Mouse (Mus musculus): ENCODE results near the gene Zranb1.

The Zranb1 gene

DNA sequence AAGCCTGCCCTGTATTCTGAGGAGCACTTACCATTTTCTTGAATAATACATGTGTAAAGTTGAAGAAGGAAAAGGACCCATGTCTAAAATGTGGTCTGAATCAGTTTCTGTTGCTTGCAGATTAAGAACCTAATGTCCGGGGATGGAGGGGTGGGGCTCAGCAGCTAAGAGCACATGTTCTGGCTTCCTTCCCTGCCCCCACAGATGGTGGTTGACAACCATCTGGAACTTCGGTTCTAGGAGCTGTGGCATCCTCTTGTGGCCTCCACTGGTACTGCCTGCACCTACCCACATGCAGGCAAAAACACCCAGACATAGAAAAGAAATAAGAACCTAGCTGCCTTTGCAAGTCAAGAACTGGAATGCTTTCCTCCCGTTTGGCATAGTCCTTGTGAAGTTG, 72.5 kb downstream of the Zranb1 start:
- DNase-seq, result peak; percentile 93 to 96

DNA sequence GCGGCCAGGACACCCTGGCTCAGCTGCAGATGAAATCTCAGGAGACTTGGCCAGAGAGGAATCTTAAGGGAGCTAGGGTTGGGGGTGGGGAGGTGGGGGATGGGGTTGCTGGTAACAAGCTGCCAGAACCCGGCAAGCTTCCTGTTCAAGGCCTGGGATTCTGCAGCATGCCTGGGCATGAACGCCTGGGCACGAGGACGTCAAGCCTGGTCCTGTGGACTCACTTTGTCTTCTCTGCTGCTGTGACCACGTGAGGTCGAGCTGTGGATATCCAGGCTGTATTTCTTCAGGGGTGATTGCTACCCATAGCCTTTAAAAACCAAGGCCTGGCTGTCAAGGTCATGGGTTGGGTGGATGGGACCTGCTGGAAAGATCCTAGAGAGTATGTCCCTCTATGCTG, 74.8 kb downstream of the Zranb1 start:
- no peak for DNase-seq

DNA sequence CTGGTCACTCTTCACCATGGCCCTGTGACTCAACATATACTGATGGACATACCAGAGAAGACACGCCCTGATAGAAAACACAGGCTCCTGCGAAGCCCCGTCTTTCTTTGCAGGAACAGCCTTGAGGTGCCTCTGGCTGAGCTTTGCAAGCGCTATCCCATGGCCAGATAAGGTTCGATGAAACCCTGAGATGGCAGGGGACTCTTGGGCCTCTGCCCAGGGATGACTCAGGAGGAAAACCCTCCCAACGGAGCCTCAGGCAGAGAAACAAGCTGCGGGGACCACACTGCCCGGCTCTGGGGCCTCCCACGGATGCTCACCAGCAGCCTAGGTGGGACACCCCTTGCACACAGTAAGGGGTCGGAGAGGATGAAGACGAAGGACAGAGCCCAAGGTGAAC, 76.4 kb downstream of the Zranb1 start:
- DNase-seq, result peak; percentile 61 to 70

DNA sequence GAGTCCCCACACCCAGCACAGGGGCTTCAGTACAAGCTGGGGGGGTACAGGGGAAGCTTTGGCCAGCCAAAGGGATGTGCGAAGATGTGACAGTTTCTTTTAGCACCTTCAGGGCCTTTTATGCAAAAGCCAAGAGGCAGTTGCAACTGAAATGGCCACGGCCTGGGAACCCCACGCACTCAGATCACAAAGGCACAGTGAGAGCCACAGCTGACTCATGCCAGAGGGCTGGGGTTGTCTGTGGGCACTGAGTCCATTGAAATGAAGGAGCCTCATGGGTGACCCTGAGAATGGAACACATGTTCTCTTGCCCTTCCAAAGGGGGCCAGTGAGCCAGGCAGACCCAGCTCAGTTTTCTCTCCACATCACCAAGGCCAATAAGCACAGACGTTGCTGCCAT, 77.7 kb downstream of the Zranb1 start:
- no peak for DNase-seq

DNA sequence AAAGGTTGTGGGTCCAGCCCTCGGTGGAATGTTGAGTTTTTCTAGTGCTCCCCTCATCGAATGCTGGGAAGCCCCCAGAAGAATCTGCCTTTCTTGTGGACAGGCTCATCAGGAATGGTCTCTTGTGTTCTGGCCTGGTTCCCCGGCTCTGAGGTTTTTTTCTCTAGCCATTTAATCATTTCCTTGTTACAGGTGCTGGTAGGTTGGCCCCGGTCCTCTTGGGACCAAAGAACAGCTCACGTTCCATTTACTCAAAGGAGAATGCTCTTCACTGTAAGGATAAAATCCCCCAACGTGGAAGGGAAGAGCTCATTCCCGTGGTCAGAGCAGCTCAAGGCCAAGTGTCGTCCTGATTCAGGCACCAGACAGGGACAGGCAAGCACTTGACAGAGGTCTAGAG, 78.7 kb downstream of the Zranb1 start:
- DNase-seq, result no peak

DNA sequence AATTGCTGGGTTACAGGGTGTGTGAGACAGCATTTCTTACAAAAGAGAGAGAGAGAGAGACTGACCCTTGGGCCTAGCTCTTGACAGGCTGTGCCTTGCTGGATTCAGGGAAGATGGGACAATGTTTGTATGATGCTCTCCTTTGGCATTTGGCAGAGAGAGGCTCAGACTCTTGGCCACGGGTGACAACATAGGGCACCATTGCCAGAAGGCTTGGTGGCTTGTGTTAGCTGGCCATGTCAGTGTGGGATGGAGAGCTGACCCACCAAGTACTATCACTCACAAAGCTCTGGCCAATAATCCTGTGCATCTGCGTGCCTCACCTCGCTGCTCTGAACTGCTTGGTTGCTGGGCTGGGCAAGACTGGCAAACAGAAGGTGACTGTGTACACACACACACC, 79.5 kb downstream of the Zranb1 start:
- peak in 1 of 2 experiments; percentile 46 for DNase-seq

DNA sequence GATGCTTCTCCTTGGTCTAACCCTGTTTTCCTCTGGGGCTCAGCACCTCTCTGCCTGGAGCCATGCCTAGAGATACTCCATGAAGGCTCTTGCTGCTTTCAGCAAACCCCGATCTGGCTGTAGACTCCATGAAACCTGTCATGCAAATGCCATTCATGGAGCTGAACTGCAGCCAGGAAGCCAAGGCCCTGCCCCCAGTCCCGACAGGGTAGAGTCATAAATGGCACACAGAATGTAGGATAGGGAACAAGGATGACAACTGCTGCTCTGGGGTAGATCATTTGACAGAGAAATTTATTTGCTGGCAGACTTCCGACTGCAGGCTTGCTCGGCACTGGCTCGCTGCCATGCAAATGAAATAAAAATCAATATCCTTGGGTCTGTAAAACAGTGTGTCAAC, 80.2 kb downstream of the Zranb1 start:
- peak; percentile 64 to 67 for DNase-seq

DNA sequence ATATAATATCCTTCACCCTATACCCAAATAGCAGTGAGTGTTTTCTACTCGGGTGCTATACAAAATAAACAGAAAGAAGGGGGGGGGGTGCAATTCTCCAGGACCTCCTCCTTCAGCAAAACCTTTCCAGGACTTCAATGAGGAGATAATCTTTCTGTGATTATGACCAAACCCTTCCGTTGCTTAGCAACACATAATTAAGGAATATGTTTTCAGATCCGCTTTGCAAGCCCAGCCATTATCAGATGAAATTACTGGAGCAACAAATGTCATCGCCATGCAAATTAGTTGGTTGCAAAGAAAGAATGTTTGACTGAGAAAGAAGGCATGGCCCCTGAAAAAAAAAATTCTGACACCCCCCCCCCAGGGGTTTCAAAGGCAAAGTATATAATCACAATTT, 80.7 kb downstream of the Zranb1 start:
- no peak for DNase-seq

DNA sequence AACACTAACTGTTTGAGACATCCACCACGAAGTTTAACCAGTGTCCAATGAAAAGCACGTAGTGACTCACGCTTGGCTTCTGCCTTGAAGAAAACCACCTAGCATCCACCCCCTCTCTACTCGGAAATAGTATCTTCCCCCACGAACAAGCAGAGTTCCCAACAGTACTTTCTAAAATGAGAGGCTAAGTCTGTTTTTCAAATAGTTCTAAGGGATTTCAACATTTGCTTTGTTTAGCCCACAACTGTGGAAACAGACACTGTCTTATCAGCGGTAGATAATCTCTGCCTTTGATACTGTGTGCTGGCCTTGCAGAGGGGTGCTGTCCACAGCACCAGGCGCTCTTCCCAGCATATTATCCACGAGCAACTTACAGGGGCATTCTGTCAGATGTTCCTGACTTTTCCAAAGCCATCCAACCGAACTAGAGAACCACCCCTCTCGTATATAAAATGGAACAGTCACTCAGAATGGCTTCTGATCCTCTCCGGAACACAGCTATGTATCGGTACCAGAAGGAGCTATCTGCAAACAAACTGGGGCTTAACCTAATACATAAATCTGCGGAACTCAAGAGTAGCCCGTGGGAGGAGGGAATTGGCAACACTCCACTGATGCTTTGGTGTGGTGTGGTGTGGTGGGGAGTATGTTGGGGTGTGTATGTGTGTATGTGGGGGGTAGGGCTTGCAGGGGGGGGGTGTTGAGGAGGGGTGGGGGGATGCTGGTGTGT, 81.9 kb downstream of the Zranb1 start:
- DNase-seq, result no peak

DNA sequence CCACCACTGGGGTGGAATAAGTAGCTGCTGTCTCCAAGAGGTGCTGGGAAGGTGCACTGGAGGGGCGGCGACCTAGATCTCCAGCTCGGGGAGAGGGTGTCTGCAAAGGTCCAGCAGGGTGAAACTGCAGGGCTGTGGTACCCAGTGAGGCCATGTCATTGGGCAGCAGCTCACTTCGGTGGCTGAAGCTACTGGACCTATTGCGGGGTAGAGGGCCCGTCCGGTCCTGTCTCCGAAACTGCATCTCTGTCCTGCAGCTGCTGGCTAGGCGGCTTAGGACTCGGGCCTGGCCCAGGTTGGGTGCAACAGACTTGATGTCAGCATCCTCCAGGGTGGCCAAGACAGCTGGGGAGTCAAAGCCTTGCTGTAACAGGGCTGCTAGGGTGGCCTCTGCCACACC, 83.0 kb downstream of the Zranb1 start:
- no peak for DNase-seq

DNA sequence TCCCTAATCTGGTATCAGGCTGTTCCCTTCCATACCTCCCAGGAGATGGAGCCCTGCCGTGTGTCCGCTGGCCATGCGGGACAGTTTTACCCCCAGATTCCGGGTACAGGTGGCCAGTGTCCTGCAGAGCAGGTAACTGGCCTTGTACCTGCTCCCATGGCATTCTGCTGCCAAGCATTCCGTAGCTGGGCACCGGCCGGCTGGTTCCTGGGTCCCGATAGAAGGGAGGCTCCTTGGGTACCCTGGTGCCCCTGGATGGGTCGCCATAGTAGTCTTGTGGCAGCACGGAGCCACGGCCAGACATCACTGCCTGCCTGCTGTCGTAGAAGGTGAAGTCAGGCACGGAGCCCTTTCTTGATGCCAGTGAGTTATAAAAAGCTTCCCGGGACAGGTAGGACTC, 83.7 kb downstream of the Zranb1 start:
- no peak for DNase-seq

DNA sequence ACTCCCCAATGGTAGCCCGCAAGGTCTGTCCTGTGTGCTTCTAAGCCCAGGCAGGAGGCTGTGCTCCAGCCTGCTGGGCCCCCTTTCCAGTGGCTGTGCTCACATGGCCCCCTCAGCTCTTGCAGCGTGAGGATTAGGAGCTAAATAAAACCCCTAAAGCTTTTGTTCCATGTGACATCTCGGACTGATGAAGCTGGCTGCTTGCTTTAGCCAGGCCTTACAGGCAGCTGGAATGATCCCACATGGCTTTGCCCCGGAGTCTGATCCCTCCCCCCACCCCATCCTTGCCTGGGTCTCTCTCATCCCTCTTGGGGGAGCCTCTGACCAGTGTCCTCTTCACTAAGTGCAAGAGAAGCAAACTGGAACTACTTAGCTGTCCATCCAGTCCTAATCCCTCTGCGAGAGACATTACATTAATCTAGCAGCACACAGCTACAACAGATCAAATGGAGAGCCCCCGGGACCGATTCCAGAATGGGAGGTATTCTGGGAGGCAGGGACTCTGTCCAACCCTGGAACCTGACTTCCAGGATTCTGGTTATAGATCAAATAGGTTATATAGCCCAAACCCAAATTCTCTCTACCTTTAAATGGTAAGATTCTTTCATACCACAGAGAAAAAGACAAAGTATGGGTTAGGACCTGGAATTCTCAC, 84.6 kb downstream of the Zranb1 start:
- DNase-seq, result no peak

DNA sequence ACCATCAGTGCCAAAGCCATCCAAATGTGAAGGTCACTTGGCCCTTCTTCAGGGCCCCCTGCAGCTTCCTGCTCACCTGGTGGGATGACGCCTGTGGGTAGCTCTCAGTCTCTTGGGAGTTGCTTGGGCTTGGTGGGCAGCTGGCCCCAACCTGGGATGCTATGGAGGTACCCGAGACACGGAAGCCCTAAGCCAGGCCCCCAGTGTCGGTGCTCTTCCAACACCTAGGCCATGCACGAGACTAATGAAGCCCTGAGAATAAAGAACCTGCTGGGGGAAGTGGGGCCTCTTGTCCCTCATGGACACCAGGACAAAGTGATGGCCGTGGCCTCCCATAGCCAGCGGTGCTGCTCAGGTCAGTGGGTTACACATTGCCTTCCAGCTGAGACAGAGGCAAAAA, 88.0 kb downstream of the Zranb1 start:
- no peak for DNase-seq

DNA sequence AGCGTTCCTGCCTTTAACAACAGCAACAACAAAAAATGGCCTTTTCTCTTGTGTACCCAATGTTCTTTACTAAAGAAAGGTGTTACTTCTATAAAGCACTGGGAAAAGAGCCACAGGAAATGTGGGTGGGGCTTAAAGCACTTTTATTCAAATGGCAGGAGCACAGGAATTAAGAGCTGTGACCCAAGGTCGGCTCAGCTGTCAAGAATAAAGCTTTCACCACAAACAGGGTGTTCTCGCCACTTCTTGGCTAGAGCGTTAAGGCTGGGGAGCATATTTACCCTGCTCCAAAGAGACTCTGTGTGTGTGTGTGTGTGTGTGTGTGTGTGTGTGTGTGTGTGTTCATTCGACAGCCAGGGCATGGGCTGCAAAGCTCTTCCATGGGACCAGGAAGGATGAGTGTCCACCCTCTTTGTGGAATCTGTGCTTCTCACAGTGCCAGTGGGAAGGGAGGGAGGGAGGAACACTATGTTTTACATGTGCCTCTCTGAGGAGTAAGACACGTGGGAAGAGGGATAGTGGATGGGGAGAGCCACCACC, 88.6 kb downstream of the Zranb1 start:
- DNase-seq, result no peak

DNA sequence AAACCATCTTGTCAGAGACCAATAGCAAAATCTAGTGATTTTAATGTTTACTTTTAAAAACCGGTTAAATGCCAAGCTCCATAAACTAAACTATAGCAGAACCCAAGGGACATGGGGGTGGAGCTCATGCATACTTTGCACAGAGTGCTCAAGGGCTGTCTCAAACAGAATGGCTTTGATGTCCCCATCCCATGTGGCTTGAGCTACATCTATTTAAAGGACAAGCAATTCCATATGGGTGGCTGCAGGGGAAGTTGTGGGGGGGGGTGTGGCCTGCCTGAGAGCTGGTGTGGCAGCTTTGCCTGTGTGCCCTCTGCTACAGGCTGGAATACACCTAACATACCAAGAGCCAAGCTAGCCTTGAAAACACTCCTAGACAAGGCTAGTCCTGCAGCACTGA, 93.8 kb downstream of the Zranb1 start:
- DNase-seq, result no peak

DNA sequence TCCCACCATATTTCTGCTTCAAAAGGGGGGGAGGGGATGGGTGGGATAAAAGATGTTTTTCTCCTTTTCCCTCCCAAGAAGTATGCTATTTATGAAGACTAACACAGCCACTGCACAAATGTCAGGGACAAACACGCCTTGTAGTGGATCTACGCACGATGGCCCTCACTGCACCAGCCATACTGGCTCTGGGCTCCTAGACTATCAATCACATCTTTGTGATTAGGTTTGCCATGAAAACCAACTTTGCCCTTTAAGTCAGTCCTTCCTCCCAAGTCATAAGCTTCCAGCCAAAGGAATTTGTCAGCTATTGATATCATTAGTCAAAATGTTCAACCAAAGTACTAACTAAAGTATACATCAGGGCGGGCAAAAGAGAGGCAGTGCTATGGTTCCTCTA, 97.0 kb downstream of the Zranb1 start:
- no peak for DNase-seq

DNA sequence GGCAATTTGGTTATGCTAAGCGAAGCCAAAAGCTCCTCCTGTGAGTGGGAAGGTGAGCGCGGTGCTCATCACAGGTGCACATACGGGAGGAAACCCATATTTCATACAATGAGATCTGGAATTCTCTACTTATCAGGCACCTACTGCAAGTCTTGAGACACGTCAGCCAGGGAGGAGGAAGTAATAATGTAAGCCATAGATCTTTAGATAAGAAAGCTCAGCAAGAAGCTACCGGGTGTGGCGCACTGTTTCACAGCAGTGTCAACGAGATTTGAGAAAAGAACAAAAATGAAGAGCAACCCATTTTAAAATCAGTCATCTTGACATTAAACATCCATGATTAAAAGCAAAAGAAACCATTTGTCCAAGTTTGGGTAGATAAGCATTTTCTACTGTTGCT, 98.1 kb downstream of the Zranb1 start:
- no peak for DNase-seq

DNA sequence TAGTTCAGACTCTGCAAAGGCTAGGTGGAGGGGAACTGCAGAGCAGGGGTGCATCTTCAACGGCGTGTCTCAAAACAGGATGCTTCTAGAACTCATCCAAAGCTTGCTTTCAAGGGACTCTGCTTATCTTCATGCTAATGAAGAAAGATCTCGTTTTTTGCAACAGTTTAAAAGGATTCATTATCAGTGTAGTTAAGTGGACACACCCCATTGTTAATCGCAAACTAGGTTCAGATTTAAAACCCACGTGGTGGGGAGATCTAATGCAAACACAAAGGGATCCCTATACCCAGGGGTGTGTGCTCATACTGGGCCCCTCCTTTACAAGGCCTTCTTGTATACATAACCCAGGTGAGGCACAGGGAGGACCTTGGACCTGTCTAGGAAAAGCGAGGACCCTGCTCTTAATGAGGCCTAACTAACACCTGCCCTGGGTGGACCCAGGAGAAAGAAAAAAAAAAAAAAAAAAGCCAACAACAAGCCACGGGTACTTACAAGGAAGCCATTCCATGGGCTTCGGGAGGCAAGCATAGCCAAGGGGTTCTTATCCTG, 98.6 kb downstream of the Zranb1 start:
- no peak for DNase-seq

DNA sequence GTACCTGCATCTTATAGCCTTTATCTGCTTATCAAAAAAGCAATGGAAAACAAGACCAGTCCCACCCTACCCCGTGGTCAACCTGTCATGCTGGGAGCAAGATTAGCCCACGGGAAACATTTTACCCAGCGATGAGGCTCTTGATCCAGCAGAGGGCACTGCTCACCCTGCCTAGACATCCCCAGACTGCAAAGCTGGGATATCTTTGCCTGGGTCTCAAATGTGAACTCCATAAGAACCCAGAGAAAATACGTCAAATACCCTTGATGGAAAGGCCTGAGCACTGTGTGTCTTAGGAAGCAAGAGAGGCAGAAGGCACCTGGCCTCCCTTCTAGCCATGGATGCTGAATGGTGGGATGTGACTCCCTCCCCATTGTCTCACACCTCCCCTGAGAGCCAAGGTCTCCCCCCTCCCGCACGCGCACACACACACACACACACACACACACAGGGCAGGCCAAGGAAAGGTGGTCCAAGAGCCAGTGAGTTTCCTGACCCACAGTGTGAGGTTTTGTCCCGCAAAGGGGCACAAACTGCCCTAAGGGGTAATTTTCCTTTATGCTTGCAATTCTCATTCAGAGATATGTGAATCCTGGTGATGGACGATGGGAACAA, 101.8 kb downstream of the Zranb1 start:
- peak; percentile 65 to 76 for DNase-seq

DNA sequence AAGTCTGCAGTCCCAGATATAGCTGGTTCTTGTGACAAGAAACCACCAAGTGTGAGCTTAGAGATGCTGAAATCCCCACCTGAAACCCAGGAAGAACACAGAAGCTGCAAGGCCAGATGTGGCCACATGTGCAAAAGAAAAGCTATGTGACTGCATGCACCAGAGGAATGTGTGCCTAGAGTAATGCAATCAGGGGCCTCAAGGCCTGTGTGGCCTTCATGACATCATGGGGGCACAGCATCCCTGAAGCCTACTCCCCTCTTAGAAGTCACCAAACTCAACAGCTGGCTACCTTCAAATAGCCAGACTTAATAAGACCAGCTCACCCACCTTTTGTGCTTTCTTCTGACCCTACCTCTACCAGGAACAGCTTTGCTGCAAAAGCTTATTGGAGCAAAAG, 105.0 kb downstream of the Zranb1 start:
- DNase-seq, result no peak

Data from cerebellum, postnatal 36 days (tissue).